Mouse (Mus musculus): ENCODE results near the gene Spo11. TPM values are rescaled to one million over a fixed set of nuclear protein-coding genes. Genes with fewer than 3 reads are reported as not detected.

The Spo11 gene
- polyA plus RNA-seq, 1 experiment from 2014 or later, result not detected

DNA sequence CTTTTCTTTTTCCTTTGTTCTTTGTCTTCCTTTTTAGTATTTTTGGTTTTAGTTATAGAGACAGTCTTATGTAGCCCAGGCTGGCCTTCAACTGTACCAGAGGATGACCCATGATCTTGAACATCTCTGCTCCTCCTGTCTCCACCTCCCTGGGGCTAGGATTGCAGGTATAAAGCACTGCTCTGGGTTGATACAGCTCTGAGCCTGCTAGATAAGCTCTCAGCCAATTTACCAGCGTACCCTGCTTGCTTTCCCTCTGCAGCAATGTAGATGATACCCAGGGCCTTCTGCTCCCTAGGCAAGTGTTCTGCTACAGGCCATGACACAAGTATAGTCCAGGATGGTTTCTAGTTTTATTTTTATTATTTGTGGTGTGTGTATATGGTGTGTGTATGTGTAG lies 64.4 kb downstream of the Spo11 start:
- Histone ChIP-seq H3K4me2 (replicated peaks; ENCODE audit: low read depth) (no peak overlapping the region), H3K27me3 (replicated peaks; ENCODE audit: control insufficient read depth, insufficient read depth, low read length) (no peaks in the 10 kb centered on the region), H3K9ac (ENCODE audit: low read depth, low read length) (no peak overlapping the region), H3K9me3 (ENCODE audit: control insufficient read depth) (no peaks in the 10 kb centered on the region), H3K36me3 (ENCODE audit: control insufficient read depth, insufficient read depth) (no peaks in the 10 kb centered on the region), H3K27ac (ENCODE audit: low read depth, low read length) (no peak overlapping the region), H3K4me3 (ENCODE audit: low read depth, low read length) (no peak overlapping the region), H3K4me1 (replicated peaks; ENCODE audit: control insufficient read depth, insufficient read depth, low read length) (0 out of 2 replicates have a peak, but pooled peaks cover 3% of the 10 kb centered on the region)
- ATAC-seq, result no peak
- no peak for TF ChIP-seq CTCF (IDR thresholded peaks at IDR 0.05; ENCODE audit: low read depth)
- WGBS, result 82% methylated on average over 1 of the region's 1 CpGs

- H3K4me1 ChIP-seq (replicated peaks; ENCODE audit: control insufficient read depth, insufficient read depth, low read length), result 0 out of 2 replicates have a peak, but pooled peaks cover 3% of the 10 kb centered on the region
- no peak for ATAC-seq
- no peaks in the 10 kb centered on the region for H3K36me3 ChIP-seq (ENCODE audit: control insufficient read depth, insufficient read depth)
- 80% methylated on average over 11 of the region's 11 CpGs for WGBS
- H3K4me2 ChIP-seq (replicated peaks; ENCODE audit: low read depth), result no peak overlapping the region
- H3K9me3 ChIP-seq (ENCODE audit: control insufficient read depth), result no peaks in the 10 kb centered on the region
- no peak overlapping the region for H3K4me3 ChIP-seq (ENCODE audit: low read depth, low read length)
- no peak for TF ChIP-seq CTCF (IDR thresholded peaks at IDR 0.05; ENCODE audit: low read depth)
- no peak overlapping the region for H3K9ac ChIP-seq (ENCODE audit: low read depth, low read length)
- H3K27ac ChIP-seq (ENCODE audit: low read depth, low read length), result no peak overlapping the region
- no peaks in the 10 kb centered on the region for H3K27me3 ChIP-seq (replicated peaks; ENCODE audit: control insufficient read depth, insufficient read depth, low read length)
Observed at GRCm38 (mm10) chr2:173042504-173043162, 65.1 kb downstream of the Spo11 start.

Other genes with a start within 250 kb of the Spo11 start
- gene Bmp7, start 37.4 kb upstream of the Spo11 start, polyA plus RNA-seq (2015; fragmentation: Nextera tagmentation; extraction: Ambion mirVana), result 37.6 and 41.1 TPM in 2 replicates
- gene Rae1, start 22.4 kb downstream of the Spo11 start, polyA plus RNA-seq (2015; fragmentation: Nextera tagmentation; extraction: Ambion mirVana), result 62.8 and 63.5 TPM in 2 replicates
- 39.0 and 39.8 TPM in 2 replicates for gene Rbm38, start 42.8 kb downstream of the Spo11 start, polyA plus RNA-seq (2015; fragmentation: Nextera tagmentation; extraction: Ambion mirVana)
- gene Ctcfl, start 141.8 kb downstream of the Spo11 start, polyA plus RNA-seq (2015; fragmentation: Nextera tagmentation; extraction: Ambion mirVana), result 0.82 and 1.0 TPM in 2 replicates
- gene Pck1, start 175.3 kb downstream of the Spo11 start, polyA plus RNA-seq (2015; fragmentation: Nextera tagmentation; extraction: Ambion mirVana), result 249 and 336 TPM in 2 replicates
- 13.9 and 14.0 TPM in 2 replicates for gene Zbp1, start 241.2 kb downstream of the Spo11 start, polyA plus RNA-seq (2015; fragmentation: Nextera tagmentation; extraction: Ambion mirVana)

Data from intestine, postnatal 0 days (tissue).